Mouse (Mus musculus) inflammation-experienced regulatory T-cells, adult 16 weeks (primary cell): ENCODE results near the gene Olfr1206. TPM values are rescaled to one million over a fixed set of nuclear protein-coding genes. Genes with fewer than 3 reads are reported as not detected.

Experiments used
- polyA plus RNA-seq: library from polyadenylated mRNA; unstranded; fragments of 100-300 nt; shearing (Covaris generic); gene quantifications from one replicate; pipeline ENCODE4 v1.2.1, GENCODE M21; 2017

The Olfr1206 gene
- not detected for polyA plus RNA-seq

GRCm38 (mm10) chr2:88862931-88863330, at the start of gene Olfr1206:
Gene Olfr1206 (plus strand): TSS chr2:88863231.

GRCm38 (mm10) chr2:88814196-88814595, 48.8 kb upstream of the Olfr1206 start, which contains the start of gene Olfr1202:
Gene Olfr1202 (plus strand): TSS chr2:88814496.

GRCm38 (mm10) chr2:88829437-88829836, 33.6 kb upstream of the Olfr1206 start, which contains the start of gene Olfr1205:
Gene Olfr1205 (plus strand): TSS chr2:88829737.

GRCm38 (mm10) chr2:88848992-88849391, 14.0 kb upstream of the Olfr1206 start, which contains the start of gene Olfr1204:
Gene Olfr1204 (plus strand): TSS chr2:88849292.

GRCm38 (mm10) chr2:88902211-88902610, 39.2 kb downstream of the Olfr1206 start, which contains the start of gene Olfr1208:
Gene Olfr1208 (minus strand): TSS chr2:88902311.

GRCm38 (mm10) chr2:88915057-88915456, 52.0 kb downstream of the Olfr1206 start, which contains the start of gene Olfr1209:
Gene Olfr1209 (minus strand): TSS chr2:88915157.

Other genes starting within 250 kb of the Olfr1206 start
- not detected for gene Olfr1191-ps1, start 222.7 kb upstream of the Olfr1206 start, polyA plus RNA-seq
- not detected for gene Olfr1192-ps1, start 214.7 kb upstream of the Olfr1206 start, polyA plus RNA-seq
- not detected for gene Olfr1193, start 187.6 kb upstream of the Olfr1206 start, polyA plus RNA-seq
- gene Olfr1195, start 174.0 kb upstream of the Olfr1206 start, polyA plus RNA-seq, result 0.11 TPM
- not detected for gene Olfr1196, start 158.6 kb upstream of the Olfr1206 start, polyA plus RNA-seq
- not detected for gene Olfr1197, start 130.9 kb upstream of the Olfr1206 start, polyA plus RNA-seq
- gene Olfr1198, start 111.9 kb upstream of the Olfr1206 start, polyA plus RNA-seq, result not detected
- not detected for gene Olfr1199, start 102.8 kb upstream of the Olfr1206 start, polyA plus RNA-seq
- not detected for gene Olfr1200, start 92.7 kb upstream of the Olfr1206 start, polyA plus RNA-seq
- gene Olfr1201, start 70.2 kb upstream of the Olfr1206 start, polyA plus RNA-seq, result not detected
- gene Olfr1202, start 48.7 kb upstream of the Olfr1206 start, polyA plus RNA-seq, result not detected
- not detected for gene Olfr1205, start 33.5 kb upstream of the Olfr1206 start, polyA plus RNA-seq
- not detected for gene Olfr1204, start 13.9 kb upstream of the Olfr1206 start, polyA plus RNA-seq
- not detected for gene Olfr1208, start 39.1 kb downstream of the Olfr1206 start, polyA plus RNA-seq
- gene Olfr1209, start 51.9 kb downstream of the Olfr1206 start, polyA plus RNA-seq, result not detected
- gene Olfr1211, start 74.9 kb downstream of the Olfr1206 start, polyA plus RNA-seq, result not detected
- gene Olfr1212, start 90.7 kb downstream of the Olfr1206 start, polyA plus RNA-seq, result not detected
- not detected for gene Gm13762, start 117.0 kb downstream of the Olfr1206 start, polyA plus RNA-seq
- not detected for gene Olfr1214, start 129.4 kb downstream of the Olfr1206 start, polyA plus RNA-seq
- gene Olfr1215, start 143.7 kb downstream of the Olfr1206 start, polyA plus RNA-seq, result not detected
- not detected for gene Olfr1216, start 155.1 kb downstream of the Olfr1206 start, polyA plus RNA-seq
- gene Olfr1217, start 168.8 kb downstream of the Olfr1206 start, polyA plus RNA-seq, result not detected
- not detected for gene Olfr1218, start 198.0 kb downstream of the Olfr1206 start, polyA plus RNA-seq
- not detected for gene Olfr1219, start 220.3 kb downstream of the Olfr1206 start, polyA plus RNA-seq
- gene Olfr1220, start 243.6 kb downstream of the Olfr1206 start, polyA plus RNA-seq, result not detected